Mouse (Mus musculus) hindbrain, embryonic 11.5 days (tissue): ENCODE measurements around the gene Dyx1c1. TPM values are rescaled to one million over a fixed set of nuclear protein-coding genes. Genes with fewer than 3 reads are reported as not detected.

ENCODE experiments used
- ATAC-seq: fragments of 200-750 bp; cut with Nextera tagmentation; 2 replicates; pipeline ENCODE4 v1.8.0; 2017; ENCODE audit warnings: mild to moderate bottlenecking, moderate TSS enrichment, moderate library complexity; ENCODE audit not compliant: low FRiP score
- DNase-seq: peaks from one replicate; pipeline ENCODE4 v3.0.0-alpha.2; 2015; ENCODE audit warnings: low spot score
- H3K27ac ChIP-seq: fragments of 300-500 bp; sonication (generic); 2 replicates; pipeline ENCODE4 v1.5.1; 2014; ENCODE audit warnings: mild to moderate bottlenecking, low read depth, low read length
- H3K27me3 ChIP-seq: fragments of 300-500 bp; sonication (generic); 2 replicates; pipeline ENCODE4 v1.6.1; 2014; ENCODE audit warnings: mild to moderate bottlenecking, low read length, moderate library complexity, mixed read lengths; ENCODE audit not compliant: control insufficient read depth, insufficient read depth
- H3K36me3 ChIP-seq: fragments of 300-500 bp; sonication (generic); 2 replicates; pipeline ENCODE4 v1.6.1; 2014; ENCODE audit warnings: mild to moderate bottlenecking, low read length, moderate library complexity, mixed read lengths; ENCODE audit not compliant: control insufficient read depth, insufficient read depth
- H3K4me1 ChIP-seq: fragments of 300-500 bp; sonication (generic); replicated peaks from 2 replicates; pipeline ENCODE4 v1.6.1; 2014; ENCODE audit warnings: low read length, mixed read lengths; ENCODE audit not compliant: control insufficient read depth, insufficient read depth
- H3K4me2 ChIP-seq: fragments of 300-500 bp; sonication (generic); replicated peaks from 2 replicates; pipeline ENCODE4 v1.6.1; 2014; ENCODE audit warnings: mild to moderate bottlenecking, low read depth, low read length
- H3K4me3 ChIP-seq: fragments of 300-500 bp; sonication (generic); 2 replicates; pipeline ENCODE4 v1.5.1; 2014; ENCODE audit warnings: low read depth, low read length
- H3K9ac ChIP-seq: fragments of 300-500 bp; sonication (generic); 2 replicates; pipeline ENCODE4 v1.6.1; 2014; ENCODE audit warnings: low read depth, low read length
- H3K9me3 ChIP-seq: fragments of 300-500 bp; sonication (generic); 2 replicates; pipeline ENCODE4 v1.6.1; 2016; ENCODE audit warnings: low read length; ENCODE audit not compliant: control insufficient read depth
- WGBS: fragments of 180-500 bp; shearing (Covaris S2); extraction: QIAGEN DNeasy Blood & Tissue Kit; methylation state at CpG from one replicate; pipeline ENCODE4 v1.1.7; 2014; 5-methylcytosine and 5-hydroxymethylcytosine counted together
- polyA plus RNA-seq: library from polyadenylated mRNA; unstranded; fragments of >200 nt; fragmentation: Nextera tagmentation; extraction: Ambion mirVana; gene quantifications from 2 replicates; pipeline ENCODE4 v1.2.1, GENCODE M21; 2014

Gene Dyx1c1
- polyA plus RNA-seq, 1 experiment from 2014 or later, result 3.8 TPM

DNA sequence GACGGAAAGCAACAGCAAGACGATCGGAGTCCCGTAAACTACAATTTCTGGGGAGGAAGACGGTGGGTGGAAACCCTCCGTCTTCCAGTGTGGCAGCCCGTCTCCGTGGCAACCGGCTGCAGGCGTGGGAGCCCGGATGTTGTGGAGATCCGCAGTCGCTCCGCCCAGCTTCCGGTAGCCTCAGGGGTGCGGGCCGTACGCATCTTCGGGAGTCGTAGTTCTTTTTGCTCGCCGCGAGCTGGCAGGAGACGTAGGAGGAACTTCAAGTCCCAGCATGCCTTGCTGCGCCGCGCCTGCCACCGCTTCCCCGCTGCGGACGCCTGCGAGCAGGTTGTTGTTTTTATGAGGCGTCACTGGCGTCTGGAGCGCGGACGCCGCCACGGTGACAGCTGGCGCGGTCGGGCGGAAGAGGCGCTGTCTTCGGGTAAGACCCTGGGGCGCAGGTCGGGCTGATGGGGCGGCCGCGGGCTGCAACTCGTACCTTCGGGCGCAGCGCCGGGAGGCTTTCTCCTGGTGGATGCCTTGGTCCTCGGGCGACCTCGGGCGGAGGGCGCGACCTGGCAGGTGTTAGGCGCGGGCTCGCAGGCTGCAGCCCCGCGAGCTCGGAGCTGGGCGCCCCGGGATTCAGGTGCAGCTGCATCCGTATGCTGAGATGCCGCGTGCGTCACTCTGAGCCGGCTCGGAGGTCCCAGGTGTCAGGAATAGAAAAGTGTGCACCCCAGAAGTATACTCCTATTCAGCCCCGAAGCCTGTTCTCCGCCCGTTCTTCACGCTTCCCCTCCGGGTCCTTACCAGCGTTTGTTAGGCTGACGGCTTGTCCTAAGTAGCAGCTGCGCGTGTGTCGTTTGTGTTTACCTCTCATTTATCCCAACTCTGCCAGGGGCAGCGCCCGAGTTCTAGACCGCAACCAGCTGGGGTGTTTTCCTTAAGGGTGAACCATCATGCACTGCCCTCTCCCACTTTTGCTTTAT, 26.9 kb downstream of the Dyx1c1 start, which contains the start of the genes Ccpg1os and Ccpg1:
Ccpg1os (minus strand) TSS at position 133 of the 971 bp plus-strand sequence.
Ccpg1 (plus strand) TSS at position 180 of the 971 bp plus-strand sequence.
- ATAC-seq, result peak; percentile 99
- H3K27ac ChIP-seq, result peak within 1 kb of the TSS; percentile 79
- under 1% methylated on average over 74 of the region's 88 CpGs for WGBS

GRCm38 (mm10) chr9:72987703-72988102, 29.1 kb downstream of the Dyx1c1 start:
- DNase-seq (no peak), ATAC-seq (no peak)
- H3K9me3 ChIP-seq, result no peaks in the 10 kb centered on the region
- H3K4me1 ChIP-seq, result peaks cover 4% of the 10 kb centered on the region
- H3K27ac ChIP-seq, result no peak overlapping the region
- H3K4me3 ChIP-seq, result no peak overlapping the region
- no peak overlapping the region for H3K4me2 ChIP-seq
- no peaks in the 10 kb centered on the region for H3K36me3 ChIP-seq
- no peaks in the 10 kb centered on the region for H3K27me3 ChIP-seq
- WGBS, result 67% methylated on average over 3 of the region's 3 CpGs
- H3K9ac ChIP-seq, result no peak overlapping the region

More for the DNA sequence above, 26.9 kb downstream of the Dyx1c1 start, which contains the start of the genes Ccpg1os and Ccpg1:
- Histone ChIP-seq H3K4me2 (peak within 1 kb of the TSS; percentile 64), H3K36me3 (no peaks in the 10 kb centered on the region), H3K9ac (peak within 1 kb of the TSS; percentile 69), H3K4me1 (peaks cover 4% of the 10 kb centered on the region), H3K9me3 (no peaks in the 10 kb centered on the region), H3K4me3 (peak within 1 kb of the TSS; percentile 82), H3K27me3 (no peaks in the 10 kb centered on the region)
- peak; percentile 97 for DNase-seq

DNA sequence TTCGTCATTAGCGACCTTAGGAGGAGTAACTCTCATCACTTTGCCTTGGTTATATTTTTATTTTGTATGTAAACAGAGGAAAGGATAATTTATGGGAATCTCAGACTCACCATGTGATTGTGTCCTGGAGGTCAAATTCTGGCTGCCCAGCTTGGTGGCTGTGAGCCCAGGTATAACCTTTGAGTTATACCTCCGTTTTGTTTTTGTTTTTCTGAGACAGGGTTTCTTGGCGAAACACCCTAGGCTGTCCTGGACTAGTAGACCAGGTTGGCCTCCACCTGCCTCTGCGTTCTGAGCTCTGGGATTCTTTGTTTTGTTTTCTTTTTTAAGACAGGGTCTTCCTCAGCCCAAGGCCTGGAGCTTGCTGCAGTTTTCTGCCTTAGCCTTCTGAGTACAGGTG, 30.1 kb downstream of the Dyx1c1 start:
- whole genome bisulfite sequencing, result 82% methylated on average over 5 of the region's 5 CpGs
- Histone ChIP-seq H3K27me3 (no peaks in the 10 kb centered on the region), H3K27ac (no peak overlapping the region), H3K4me1 (peaks cover 4% of the 10 kb centered on the region), H3K36me3 (no peaks in the 10 kb centered on the region), H3K9ac (no peak overlapping the region), H3K4me2 (no peak overlapping the region), H3K4me3 (no peak overlapping the region), H3K9me3 (no peaks in the 10 kb centered on the region)
- no peak for DNase-seq
- ATAC-seq, result no peak

GRCm38 (mm10) chr9:72991420-72991819, 32.8 kb downstream of the Dyx1c1 start:
- no peak overlapping the region for H3K4me3 ChIP-seq
- H3K9ac ChIP-seq, result no peak overlapping the region
- ATAC-seq (no peak), DNase-seq (no peak)
- no peaks in the 10 kb centered on the region for H3K36me3 ChIP-seq
- no peaks in the 10 kb centered on the region for H3K4me1 ChIP-seq
- no peak overlapping the region for H3K27ac ChIP-seq
- no peak overlapping the region for H3K4me2 ChIP-seq
- H3K9me3 ChIP-seq, result no peaks in the 10 kb centered on the region
- WGBS, result 94% methylated on average over 2 of the region's 2 CpGs
- no peaks in the 10 kb centered on the region for H3K27me3 ChIP-seq

- DNase-seq (no peak), ATAC-seq (no peak)
- Histone ChIP-seq H3K9ac (no peak overlapping the region), H3K4me2 (no peak overlapping the region), H3K27me3 (no peaks in the 10 kb centered on the region), H3K4me3 (no peak overlapping the region), H3K4me1 (no peaks in the 10 kb centered on the region), H3K9me3 (no peaks in the 10 kb centered on the region), H3K36me3 (no peaks in the 10 kb centered on the region), H3K27ac (no peak overlapping the region)
- WGBS, result 88% methylated on average over 5 of the region's 5 CpGs
Observed at GRCm38 (mm10) chr9:72992576-72992975, 34.0 kb downstream of the Dyx1c1 start.

DNA sequence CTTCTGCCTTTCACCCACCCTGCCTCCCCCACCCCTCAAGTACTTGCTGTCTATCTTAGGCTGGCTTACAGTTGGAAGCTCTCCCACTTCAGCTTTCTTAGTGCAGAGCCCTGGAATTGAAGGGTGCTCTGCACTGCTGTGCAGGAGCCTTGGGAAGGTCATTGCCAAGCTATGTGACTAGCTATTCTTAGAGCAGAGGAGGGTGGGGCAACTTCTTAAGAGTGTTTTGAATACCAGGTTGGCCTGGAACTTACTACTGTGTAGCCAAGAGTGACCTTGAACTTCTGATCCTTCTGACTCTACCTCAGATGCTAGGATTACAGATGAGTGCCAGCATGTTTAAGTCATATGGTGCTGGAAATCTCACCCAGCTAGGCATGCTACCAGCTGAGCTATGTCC, 37.6 kb downstream of the Dyx1c1 start:
- Histone ChIP-seq H3K9ac (no peak overlapping the region), H3K27me3 (no peaks in the 10 kb centered on the region), H3K9me3 (no peaks in the 10 kb centered on the region), H3K4me2 (no peak overlapping the region), H3K4me3 (no peak overlapping the region), H3K36me3 (no peaks in the 10 kb centered on the region), H3K27ac (no peak overlapping the region), H3K4me1 (no peaks in the 10 kb centered on the region)
- no peak for DNase-seq
- no peak for ATAC-seq

DNA sequence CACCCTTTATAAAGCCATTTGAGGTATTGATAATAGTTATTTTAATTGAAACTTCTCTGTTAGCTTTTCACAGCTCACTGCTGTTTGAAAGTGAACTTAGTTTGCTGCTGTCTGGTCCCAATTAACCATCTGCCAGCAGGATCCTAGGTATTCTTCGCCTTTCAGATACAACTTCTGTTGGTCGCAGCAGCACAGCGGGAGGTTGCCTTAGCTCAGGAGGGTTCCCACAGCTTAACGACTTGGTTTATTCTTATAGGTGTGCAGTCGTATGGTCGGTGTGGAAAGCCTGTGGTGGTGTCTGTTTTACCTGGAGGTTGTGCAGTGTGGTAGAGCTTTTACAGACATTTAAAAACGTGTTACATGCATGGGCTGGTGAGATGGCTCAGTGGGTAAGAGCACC, 38.2 kb downstream of the Dyx1c1 start:
- no peak for DNase-seq
- 61% methylated on average over 7 of the region's 7 CpGs for WGBS
- Histone ChIP-seq H3K27ac (no peak overlapping the region), H3K4me3 (no peak overlapping the region), H3K4me2 (no peak overlapping the region), H3K36me3 (no peaks in the 10 kb centered on the region), H3K9me3 (no peaks in the 10 kb centered on the region), H3K27me3 (no peaks in the 10 kb centered on the region), H3K9ac (no peak overlapping the region), H3K4me1 (no peaks in the 10 kb centered on the region)
- ATAC-seq, result no peak

DNA sequence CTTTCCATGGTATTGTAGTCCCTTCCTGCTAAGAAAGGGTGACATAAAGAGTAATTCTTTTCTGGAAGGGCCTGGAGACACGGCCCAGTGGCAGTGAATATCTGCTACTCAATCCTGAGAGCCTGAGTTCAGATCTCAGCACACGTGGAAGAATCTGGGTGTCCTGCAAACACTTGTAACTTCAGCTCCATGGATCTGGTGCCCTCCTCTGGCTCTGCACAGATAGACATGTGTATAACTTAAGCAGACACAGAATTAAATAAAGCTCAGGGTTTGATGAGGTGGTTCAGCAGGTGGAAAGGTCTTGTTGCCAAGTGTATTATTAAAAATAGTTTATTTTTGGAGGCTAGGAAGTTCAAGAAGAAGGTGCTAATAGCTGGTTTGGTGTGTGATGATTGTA, 41.9 kb downstream of the Dyx1c1 start:
- 76% methylated on average over 2 of the region's 2 CpGs for WGBS
- Histone ChIP-seq H3K4me1 (no peaks in the 10 kb centered on the region), H3K27me3 (no peaks in the 10 kb centered on the region)

More for the DNA sequence above, 41.9 kb downstream of the Dyx1c1 start:
- Histone ChIP-seq H3K27ac (no peak overlapping the region), H3K36me3 (no peaks in the 10 kb centered on the region), H3K4me3 (no peak overlapping the region), H3K9ac (no peak overlapping the region), H3K9me3 (no peaks in the 10 kb centered on the region), H3K4me2 (no peak overlapping the region)
- DNase-seq, result no peak
- no peak for ATAC-seq
